Mouse (Mus musculus) embryonic facial prominence, embryonic 12.5 days (tissue): ENCODE measurements around the gene Gm10260. TPM values are rescaled to one million over a fixed set of nuclear protein-coding genes. Genes with fewer than 3 reads are reported as not detected.

Source experiments
- ATAC-seq: fragments of 200-750 bp; cut with Nextera tagmentation; 2 replicates; pipeline ENCODE4 v1.8.0; 2017; ENCODE audit not compliant: insufficient number of reproducible peaks, insufficient read depth, low FRiP score, low TSS enrichment
- H3K27ac ChIP-seq: fragments of 300-500 bp; sonication (generic); 2 replicates; pipeline ENCODE4 v1.5.1; 2016; ENCODE audit warnings: mild to moderate bottlenecking
- H3K27me3 ChIP-seq: fragments of 300-500 bp; sonication (generic); 2 replicates; pipeline ENCODE4 v1.6.1; 2016; ENCODE audit warnings: mild to moderate bottlenecking, moderate library complexity
- H3K36me3 ChIP-seq: fragments of 300-500 bp; sonication (generic); 2 replicates; pipeline ENCODE4 v1.6.1; 2016; ENCODE audit warnings: mild to moderate bottlenecking
- H3K4me1 ChIP-seq: fragments of 300-500 bp; sonication (generic); 2 replicates; pipeline ENCODE4 v1.6.1; 2016
- H3K4me2 ChIP-seq: fragments of 300-500 bp; sonication (generic); replicated peaks from 2 replicates; pipeline ENCODE4 v1.6.1; 2016; ENCODE audit warnings: mild to moderate bottlenecking, moderate library complexity
- H3K4me3 ChIP-seq: fragments of 300-500 bp; sonication (generic); 2 replicates; pipeline ENCODE4 v1.5.1; 2016; ENCODE audit warnings: mild to moderate bottlenecking
- H3K9ac ChIP-seq: fragments of 300-500 bp; sonication (generic); 2 replicates; pipeline ENCODE4 v1.6.1; 2016; ENCODE audit warnings: mild to moderate bottlenecking, moderate library complexity
- H3K9me3 ChIP-seq: fragments of 300-500 bp; sonication (generic); 2 replicates; pipeline ENCODE4 v1.6.1; 2016; ENCODE audit warnings: mild to moderate bottlenecking, moderate library complexity
- WGBS: fragments of 180-500 bp; shearing (Covaris S2); methylation state at CpG from one replicate; pipeline ENCODE4 v1.1.7; 2016; 5-methylcytosine and 5-hydroxymethylcytosine counted together
- polyA plus RNA-seq: library from polyadenylated mRNA; unstranded; fragments of >200 nt; fragmentation: Nextera tagmentation; extraction: Ambion mirVana; gene quantifications from 2 replicates; pipeline ENCODE4 v1.2.1, GENCODE M21; 2016

Gm10260 gene
- 3.0 and 3.3 TPM in 2 replicates for polyA plus RNA-seq

- Histone ChIP-seq H3K9ac (no peak within 1 kb of the TSS), H3K27ac (no peak within 1 kb of the TSS), H3K36me3 (no peaks in the 10 kb centered on the region), H3K9me3 (no peaks in the 10 kb centered on the region), H3K4me1 (peaks cover 7% of the 10 kb centered on the region), H3K27me3 (no peaks in the 10 kb centered on the region), H3K4me2 (no peak within 1 kb of the TSS), H3K4me3 (no peak within 1 kb of the TSS)
- ATAC-seq: no peak
- 94% methylated on average over 10 of the region's 11 CpGs for WGBS
Observed at GRCm38 (mm10) chr13:97760532-97760931, at the start of gene Gm10260. Gm10260 (minus strand) TSS chr13:97760632.

GRCm38 (mm10) chr13:97809828-97810227 is 49.4 kb upstream of the Gm10260 start:
- H3K9ac ChIP-seq: no peak overlapping the region
- WGBS: 88% methylated on average over 4 of the region's 4 CpGs

GRCm38 (mm10) chr13:97805907-97806306 is 45.5 kb upstream of the Gm10260 start:
- H3K27ac ChIP-seq: no peak overlapping the region
- H3K9ac ChIP-seq: no peak overlapping the region
- 79% methylated on average over 9 of the region's 9 CpGs for WGBS
- no peaks in the 10 kb centered on the region for H3K36me3 ChIP-seq
- H3K27me3 ChIP-seq: no peaks in the 10 kb centered on the region
- no peak overlapping the region for H3K4me3 ChIP-seq
- H3K4me1 ChIP-seq: no peaks in the 10 kb centered on the region
- no peak for ATAC-seq
- no peaks in the 10 kb centered on the region for H3K9me3 ChIP-seq
- no peak overlapping the region for H3K4me2 ChIP-seq

More at GRCm38 (mm10) chr13:97809828-97810227, 49.4 kb upstream of the Gm10260 start:
- no peak overlapping the region for H3K4me2 ChIP-seq
- H3K4me1 ChIP-seq: no peaks in the 10 kb centered on the region
- H3K27ac ChIP-seq: no peak overlapping the region
- H3K9me3 ChIP-seq: no peaks in the 10 kb centered on the region
- 0 out of 2 replicates have a peak, but pooled peaks cover 6% of the 10 kb centered on the region for H3K27me3 ChIP-seq
- no peaks in the 10 kb centered on the region for H3K36me3 ChIP-seq
- H3K4me3 ChIP-seq: no peak overlapping the region
- ATAC-seq: no peak

- Histone ChIP-seq H3K36me3 (no peaks in the 10 kb centered on the region), H3K27ac (no peak overlapping the region), H3K4me1 (peaks cover 11% of the 10 kb centered on the region), H3K9ac (no peak overlapping the region), H3K4me3 (no peak overlapping the region), H3K27me3 (no peaks in the 10 kb centered on the region), H3K4me2 (no peak overlapping the region), H3K9me3 (no peaks in the 10 kb centered on the region)
- 49% methylated on average over 4 of the region's 4 CpGs for WGBS
- no peak for ATAC-seq
Observed at GRCm38 (mm10) chr13:97802386-97802785, 42.0 kb upstream of the Gm10260 start.

GRCm38 (mm10) chr13:97797462-97797861 is 37.0 kb upstream of the Gm10260 start:
- Histone ChIP-seq H3K4me1 (peaks cover 16% of the 10 kb centered on the region), H3K9ac (no peak overlapping the region), H3K9me3 (no peaks in the 10 kb centered on the region), H3K4me2 (no peak overlapping the region), H3K27ac (no peak overlapping the region), H3K4me3 (no peak overlapping the region), H3K27me3 (no peaks in the 10 kb centered on the region), H3K36me3 (no peaks in the 10 kb centered on the region)
- WGBS: 8% methylated on average over 5 of the region's 5 CpGs
- no peak for ATAC-seq

- Histone ChIP-seq H3K4me1 (peaks cover 24% of the 10 kb centered on the region), H3K27me3 (no peaks in the 10 kb centered on the region), H3K4me3 (no peak overlapping the region), H3K9ac (no peak overlapping the region), H3K9me3 (no peaks in the 10 kb centered on the region), H3K4me2 (no peak overlapping the region), H3K36me3 (no peaks in the 10 kb centered on the region), H3K27ac (no peak overlapping the region)
- no peak for ATAC-seq
- 77% methylated on average over 1 of the region's 1 CpGs for WGBS
Observed at GRCm38 (mm10) chr13:97794780-97795179, 34.3 kb upstream of the Gm10260 start.

GRCm38 (mm10) chr13:97793932-97794331 is 33.5 kb upstream of the Gm10260 start:
- Histone ChIP-seq H3K27ac (no peak overlapping the region), H3K4me3 (no peak overlapping the region), H3K4me1 (peaks cover 25% of the 10 kb centered on the region), H3K9me3 (no peaks in the 10 kb centered on the region), H3K4me2 (no peak overlapping the region), H3K27me3 (no peaks in the 10 kb centered on the region), H3K9ac (no peak overlapping the region), H3K36me3 (no peaks in the 10 kb centered on the region)
- 50% methylated on average over 1 of the region's 1 CpGs for WGBS
- ATAC-seq: no peak

GRCm38 (mm10) chr13:97791664-97792063 is 31.2 kb upstream of the Gm10260 start:
- WGBS: 37% methylated on average over 6 of the region's 6 CpGs
- no peaks in the 10 kb centered on the region for H3K9me3 ChIP-seq
- no peaks in the 10 kb centered on the region for H3K36me3 ChIP-seq
- H3K9ac ChIP-seq: no peak overlapping the region
- H3K4me3 ChIP-seq: no peak overlapping the region
- H3K4me2 ChIP-seq: no peak overlapping the region
- H3K4me1 ChIP-seq: peaks cover 20% of the 10 kb centered on the region; the same call in 1 of the 2 replicates
- ATAC-seq: no peak
- no peaks in the 10 kb centered on the region for H3K27me3 ChIP-seq
- H3K27ac ChIP-seq: peak overlapping the region; percentile 60; the same call in 1 of the 2 replicates

- Histone ChIP-seq H3K27me3 (no peaks in the 10 kb centered on the region), H3K9me3 (no peaks in the 10 kb centered on the region), H3K9ac (no peak overlapping the region), H3K27ac (no peak overlapping the region), H3K4me1 (peaks cover 34% of the 10 kb centered on the region), H3K4me3 (no peak overlapping the region), H3K36me3 (no peaks in the 10 kb centered on the region), H3K4me2 (no peak overlapping the region)
- no peak for ATAC-seq
- 70% methylated on average over 12 of the region's 12 CpGs for WGBS
Observed at GRCm38 (mm10) chr13:97789782-97790450, 29.5 kb upstream of the Gm10260 start.

GRCm38 (mm10) chr13:97785167-97785835 is 24.9 kb upstream of the Gm10260 start:
- Histone ChIP-seq H3K9me3 (no peaks in the 10 kb centered on the region), H3K9ac (no peak overlapping the region; the same call in 1 of the 2 replicates), H3K4me2 (no peak overlapping the region), H3K27me3 (no peaks in the 10 kb centered on the region), H3K4me1 (peaks cover 31% of the 10 kb centered on the region), H3K36me3 (no peaks in the 10 kb centered on the region), H3K27ac (peak overlapping the region; percentile 48; the same call in 1 of the 2 replicates), H3K4me3 (no peak overlapping the region)
- 47% methylated on average over 10 of the region's 10 CpGs for WGBS
- ATAC-seq: no peak; the same call in 1 of the 2 replicates

- Histone ChIP-seq H3K4me3 (no peak overlapping the region), H3K27ac (no peak overlapping the region), H3K36me3 (no peaks in the 10 kb centered on the region), H3K9me3 (no peaks in the 10 kb centered on the region), H3K4me2 (no peak overlapping the region), H3K27me3 (no peaks in the 10 kb centered on the region), H3K9ac (no peak overlapping the region), H3K4me1 (peaks cover 25% of the 10 kb centered on the region)
- no peak for ATAC-seq
- 89% methylated on average over 8 of the region's 8 CpGs for WGBS
Observed at GRCm38 (mm10) chr13:97783423-97784143, 23.2 kb upstream of the Gm10260 start.
